Mouse (Mus musculus) liver, embryonic 18 days (tissue): ENCODE data around the gene 2310046K23Rik. TPM values are rescaled to one million over a fixed set of nuclear protein-coding genes. Genes with fewer than 3 reads are reported as not detected.

Experiments used
- polyA plus RNA-seq: library from polyadenylated mRNA; depleted of rRNA; stranded (reverse); fragments of >200 nt; gene quantifications from 2 replicates; pipeline ENCODE4 v1.2.3, GENCODE M21; 2012; rRNA removed

The 2310046K23Rik gene
- not detected in 2 replicates for polyA plus RNA-seq

GRCm38 (mm10) chr3:92534411-92534810 is at the start of gene 2310046K23Rik:
Gene 2310046K23Rik (minus strand): TSS chr3:92534511.

GRCm38 (mm10) chr3:92573449-92574041 is 39.2 kb upstream of the 2310046K23Rik start, which contains the start of gene Ivl:
Gene Ivl (minus strand): TSS chr3:92573735.

GRCm38 (mm10) chr3:92500393-92500792 is 33.9 kb downstream of the 2310046K23Rik start, which contains the start of gene Sprr4:
Gene Sprr4 (minus strand): TSS chr3:92500493.

GRCm38 (mm10) chr3:92485863-92486262 is 48.4 kb downstream of the 2310046K23Rik start, which contains the start of gene Sprr1a:
Gene Sprr1a (minus strand): TSS chr3:92485895.

Other genes starting within 250 kb of the 2310046K23Rik start
- 0.10 TPM in 1 of 2 replicates, not detected in the other for gene Sprr2a3, start 249.1 kb downstream of the 2310046K23Rik start, polyA plus RNA-seq
- gene Sprr2b, start 217.9 kb downstream of the 2310046K23Rik start, polyA plus RNA-seq, result 0.05 TPM in 1 of 2 replicates, not detected in the other
- not detected in 2 replicates for gene Sprr2d, start 195.4 kb downstream of the 2310046K23Rik start, polyA plus RNA-seq
- not detected in 2 replicates for gene Sprr2e, start 182.4 kb downstream of the 2310046K23Rik start, polyA plus RNA-seq
- gene Sprr2f, start 169.3 kb downstream of the 2310046K23Rik start, polyA plus RNA-seq, result not detected in 2 replicates
- gene Sprr2h, start 148.8 kb downstream of the 2310046K23Rik start, polyA plus RNA-seq, result not detected in 2 replicates
- gene Sprr2i, start 126.5 kb downstream of the 2310046K23Rik start, polyA plus RNA-seq, result not detected in 2 replicates
- not detected in 2 replicates for gene Sprr2j-ps, start 116.4 kb downstream of the 2310046K23Rik start, polyA plus RNA-seq
- gene Gm9774, start 105.1 kb downstream of the 2310046K23Rik start, polyA plus RNA-seq, result 1.9 and 3.1 TPM in 2 replicates
- not detected in 2 replicates for gene Sprr2k, start 101.9 kb downstream of the 2310046K23Rik start, polyA plus RNA-seq
- gene Sprr1b, start 95.7 kb downstream of the 2310046K23Rik start, polyA plus RNA-seq, result not detected in 2 replicates
- not detected in 2 replicates for gene Sprr3, start 75.8 kb downstream of the 2310046K23Rik start, polyA plus RNA-seq
- gene Sprr1a, start 48.6 kb downstream of the 2310046K23Rik start, polyA plus RNA-seq, result 0.13 and 0.34 TPM in 2 replicates
- not detected in 2 replicates for gene Sprr4, start 34.0 kb downstream of the 2310046K23Rik start, polyA plus RNA-seq
- gene Ivl, start 39.2 kb upstream of the 2310046K23Rik start, polyA plus RNA-seq, result 0.06 TPM in 2 replicates
- 1.7 and 3.4 TPM in 2 replicates for gene Smcp, start 54.5 kb upstream of the 2310046K23Rik start, polyA plus RNA-seq
- gene 2210017I01Rik, start 73.0 kb upstream of the 2310046K23Rik start, polyA plus RNA-seq, result not detected in 2 replicates
- gene Lce6a, start 87.1 kb upstream of the 2310046K23Rik start, polyA plus RNA-seq, result 0.17 and 0.32 TPM in 2 replicates
- gene Lce1a1, start 113.8 kb upstream of the 2310046K23Rik start, polyA plus RNA-seq, result not detected in 2 replicates
- not detected in 2 replicates for gene Lce1b, start 122.4 kb upstream of the 2310046K23Rik start, polyA plus RNA-seq
- not detected in 2 replicates for gene Lce1a2, start 135.8 kb upstream of the 2310046K23Rik start, polyA plus RNA-seq
- not detected in 2 replicates for gene Lce1c, start 144.7 kb upstream of the 2310046K23Rik start, polyA plus RNA-seq
- not detected in 2 replicates for gene Lce1d, start 152.7 kb upstream of the 2310046K23Rik start, polyA plus RNA-seq
- not detected in 2 replicates for gene Lce1e, start 174.6 kb upstream of the 2310046K23Rik start, polyA plus RNA-seq
- gene Lce1f, start 185.8 kb upstream of the 2310046K23Rik start, polyA plus RNA-seq, result not detected in 2 replicates
- gene Gm38119, start 204.6 kb upstream of the 2310046K23Rik start, polyA plus RNA-seq, result not detected in 2 replicates
- not detected in 2 replicates for gene Lce1g, start 217.8 kb upstream of the 2310046K23Rik start, polyA plus RNA-seq
- not detected in 2 replicates for gene Lce1h, start 230.6 kb upstream of the 2310046K23Rik start, polyA plus RNA-seq
- not detected in 2 replicates for gene Lce1i, start 244.4 kb upstream of the 2310046K23Rik start, polyA plus RNA-seq